Mouse (Mus musculus) MEL (cell line): ENCODE measurements around the gene Thumpd2.

Experiments
- CTCF ChIP-seq, 3 experiments: IDR thresholded peaks in 2 of 3; conservative IDR thresholded peaks in 1 of 3; 2 replicates each; pipeline ENCODE4 v1.5.1; 2011 to 2012; ENCODE audit warnings: low read length in 3 of 3, low read depth in 2 of 3, mild to moderate bottlenecking in 2 of 3, improper control_type of control experiment in 1 of 3, inconsistent platforms in 1 of 3, mixed read lengths in 1 of 3, moderate library complexity in 1 of 3; ENCODE audit not compliant: control insufficient read depth in 1 of 3, insufficient read depth in 1 of 3, poor library complexity in 1 of 3, severe bottlenecking in 1 of 3
- EP300 ChIP-seq, 2 experiments: IDR thresholded peaks; 2 replicates each; pipeline ENCODE4 v1.6.1; 2011; ENCODE audit warnings: improper control_type of control experiment in 2 of 2, low read length in 2 of 2, low read depth in 1 of 2, mild to moderate bottlenecking in 1 of 2
- GABPA ChIP-seq: IDR thresholded peaks from 2 replicates; pipeline ENCODE4 v1.6.1; 2012; ENCODE audit warnings: low read depth, mild to moderate bottlenecking, inconsistent platforms, low read length, improper control_type of control experiment, moderate library complexity
- MAX ChIP-seq: IDR thresholded peaks from 2 replicates; pipeline ENCODE4 v1.6.1; 2011; ENCODE audit warnings: low read length, improper control_type of control experiment
- POLR2A ChIP-seq, 2 experiments: IDR thresholded peaks; 2 replicates each; pipeline ENCODE4 v1.6.1; 2011 to 2012; ENCODE audit warnings: low read length in 2 of 2, mild to moderate bottlenecking in 2 of 2, control low read depth in 1 of 2, improper control_type of control experiment in 1 of 2, low read depth in 1 of 2, moderate library complexity in 1 of 2; ENCODE audit not compliant: control insufficient read depth in 1 of 2, insufficient read depth in 1 of 2, poor library complexity in 1 of 2
- SIN3A ChIP-seq: IDR thresholded peaks from 2 replicates; pipeline ENCODE4 v1.6.1; 2012; ENCODE audit warnings: low read length, improper control_type of control experiment, inconsistent platforms
- TAL1 ChIP-seq: IDR thresholded peaks from 2 replicates; pipeline ENCODE4 v1.6.1; 2012; ENCODE audit warnings: mild to moderate bottlenecking, inconsistent platforms, low read length, moderate library complexity, mixed read lengths
- TCF12 ChIP-seq: IDR thresholded peaks from 2 replicates; pipeline ENCODE4 v1.6.1; 2014; ENCODE audit warnings: low read depth, mild to moderate bottlenecking, inconsistent platforms, low read length, improper control_type of control experiment, moderate library complexity
- ZC3H11A ChIP-seq: IDR thresholded peaks from 2 replicates; pipeline ENCODE4 v1.6.1; 2012; ENCODE audit warnings: low read depth, mild to moderate bottlenecking, inconsistent platforms, low read length, improper control_type of control experiment
- ZKSCAN1 ChIP-seq: IDR thresholded peaks from 2 replicates; pipeline ENCODE4 v1.6.1; 2012; ENCODE audit warnings: low read depth, mild to moderate bottlenecking, inconsistent platforms, low read length, improper control_type of control experiment, moderate library complexity
- ZMIZ1 ChIP-seq: IDR thresholded peaks from 2 replicates; pipeline ENCODE4 v1.6.1; 2012; ENCODE audit warnings: low read depth, mild to moderate bottlenecking, inconsistent platforms, low read length, improper control_type of control experiment, moderate library complexity

DNA sequence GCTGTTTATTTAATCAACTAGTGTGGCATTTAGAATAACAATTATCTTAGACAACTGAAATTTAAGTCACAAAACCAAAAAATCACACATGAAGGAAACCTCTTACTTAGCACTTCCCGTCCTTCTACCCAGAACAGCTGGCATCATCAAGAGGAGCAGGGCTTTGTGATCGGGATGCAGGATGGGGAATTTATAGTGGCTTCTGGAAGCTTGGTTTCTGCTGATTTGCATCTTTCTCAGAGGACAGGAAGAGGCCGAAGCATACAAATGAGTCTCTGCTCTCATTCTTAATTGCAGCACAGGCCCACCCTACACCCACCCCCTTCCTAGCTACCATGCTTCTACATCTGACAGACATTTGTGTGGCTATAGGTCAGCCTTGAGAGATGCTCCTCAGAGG lies 20.5 kb downstream of the Thumpd2 start:
- no peak for TF ChIP-seq TCF12
- no peak for TF ChIP-seq ZMIZ1
- TF ChIP-seq CTCF (IDR thresholded peaks at IDR 0.05 in 2 of 3, conservative IDR thresholded peaks at IDR 0.05 in 1 of 3; ENCODE audit: control insufficient read depth in 1 of 3, insufficient read depth in 1 of 3, low read depth in 2 of 3, low read length in 3 of 3, poor library complexity in 1 of 3, severe bottlenecking in 1 of 3) = no peak
- no peak for TF ChIP-seq MAX
- no peak for TF ChIP-seq EP300 (IDR thresholded peaks at IDR 0.05; ENCODE audit: low read depth in 1 of 2, low read length in 2 of 2)
- no peak for TF ChIP-seq ZC3H11A
- TF ChIP-seq GABPA = no peak
- TF ChIP-seq SIN3A = no peak
- no peak for TF ChIP-seq TAL1
- TF ChIP-seq POLR2A (IDR thresholded peaks at IDR 0.05; ENCODE audit: control insufficient read depth in 1 of 2, insufficient read depth in 1 of 2, low read depth in 1 of 2, low read length in 2 of 2, poor library complexity in 1 of 2) = no peak
- TF ChIP-seq ZKSCAN1 = no peak
